Mouse (Mus musculus) right cerebral cortex, adult 18-20 months (tissue): ENCODE data around the gene Aqp12.

Source experiments
- DNase-seq: peaks from one replicate; pipeline ENCODE4 v3.0.0; 2022; ENCODE audit warnings: mixed read lengths

The Aqp12 gene

GRCm38 (mm10) chr1:93018716-93019115 lies 12.6 kb downstream of the Aqp12 start:
- no peak for DNase-seq

- DNase-seq = peak; percentile 37
Observed at GRCm38 (mm10) chr1:93020602-93021001, 14.5 kb downstream of the Aqp12 start.

DNA sequence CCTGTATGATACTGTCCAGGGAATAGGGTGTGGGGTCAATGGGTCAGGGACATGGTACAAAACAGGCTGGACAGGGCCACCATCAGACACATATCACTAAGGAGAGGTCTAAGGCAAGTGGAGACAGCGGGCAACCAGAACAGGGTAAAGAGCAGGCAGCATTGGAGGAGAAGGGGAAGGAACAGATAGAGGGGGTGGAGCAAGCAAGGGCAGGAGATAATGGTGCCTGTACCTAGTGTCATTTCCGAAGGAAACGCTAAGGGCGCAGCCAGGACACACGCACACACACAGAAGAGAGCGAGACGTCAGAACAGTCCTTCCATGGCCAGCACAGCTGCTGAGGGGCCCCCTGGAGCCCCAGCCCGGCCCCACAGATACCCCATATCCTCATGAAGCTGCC lies 20.5 kb downstream of the Aqp12 start:
- no peak for DNase-seq

DNA sequence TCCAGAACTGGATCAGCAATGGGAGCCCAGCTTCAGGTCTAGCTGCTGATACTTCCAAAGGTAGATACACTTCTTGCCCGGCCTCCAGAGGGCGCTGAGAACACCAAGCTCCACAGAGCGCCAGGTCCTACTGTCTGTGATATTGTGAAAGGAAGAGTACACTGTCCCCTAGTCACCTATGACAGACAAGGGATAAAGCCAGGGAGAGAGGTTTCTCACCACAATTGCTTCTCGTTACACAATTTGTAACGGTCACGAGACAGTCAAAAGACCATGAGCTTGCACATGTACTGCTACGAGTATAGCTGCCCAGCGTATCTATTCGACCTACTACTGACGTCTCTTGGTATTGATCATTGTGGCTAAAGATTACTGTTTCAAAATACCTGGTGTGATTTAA lies 23.3 kb downstream of the Aqp12 start:
- DNase-seq = no peak

DNA sequence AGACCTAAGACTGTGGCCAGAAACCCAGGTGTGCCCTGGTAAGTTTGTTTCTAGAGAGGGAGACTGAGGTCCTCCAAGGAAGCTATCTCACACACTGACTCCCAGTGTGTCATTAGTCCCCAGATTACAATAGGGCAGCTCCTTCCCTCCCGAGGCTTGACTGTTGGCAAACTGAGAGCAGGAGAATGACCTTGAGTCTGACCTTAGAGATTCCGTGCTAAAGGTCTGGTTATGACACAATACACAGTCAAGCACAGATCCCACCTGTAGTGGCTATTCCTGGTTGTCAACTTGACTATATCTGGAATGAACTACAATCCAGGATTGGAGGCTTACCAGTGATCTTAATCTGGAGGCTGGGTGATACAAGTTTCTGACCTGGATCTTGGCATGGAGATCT lies 23.9 kb downstream of the Aqp12 start:
- no peak for DNase-seq

DNA sequence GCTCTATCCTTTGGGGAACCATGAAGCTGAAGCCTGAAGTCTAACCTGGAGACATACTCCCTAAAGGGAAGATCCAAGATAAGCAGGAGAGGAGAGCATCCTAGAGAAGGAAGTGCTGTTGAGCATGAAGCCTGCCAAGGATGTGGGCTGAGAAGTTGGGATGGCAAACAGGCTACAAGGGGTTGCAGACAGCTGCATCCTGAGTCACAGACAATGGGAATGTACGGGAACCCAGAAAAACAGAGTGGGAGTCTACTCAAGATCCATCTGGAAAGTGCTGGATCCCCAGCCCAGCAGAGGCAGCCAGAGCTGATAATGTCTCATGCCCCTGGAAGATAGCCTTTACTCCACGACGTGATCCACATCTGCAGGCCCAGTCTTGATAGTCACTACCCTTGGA lies 25.1 kb downstream of the Aqp12 start:
- peak; percentile 52 for DNase-seq

- no peak for DNase-seq
Observed at GRCm38 (mm10) chr1:93033989-93034388, 27.9 kb downstream of the Aqp12 start.

GRCm38 (mm10) chr1:93035981-93036380 lies 29.8 kb downstream of the Aqp12 start:
- no peak for DNase-seq

DNA sequence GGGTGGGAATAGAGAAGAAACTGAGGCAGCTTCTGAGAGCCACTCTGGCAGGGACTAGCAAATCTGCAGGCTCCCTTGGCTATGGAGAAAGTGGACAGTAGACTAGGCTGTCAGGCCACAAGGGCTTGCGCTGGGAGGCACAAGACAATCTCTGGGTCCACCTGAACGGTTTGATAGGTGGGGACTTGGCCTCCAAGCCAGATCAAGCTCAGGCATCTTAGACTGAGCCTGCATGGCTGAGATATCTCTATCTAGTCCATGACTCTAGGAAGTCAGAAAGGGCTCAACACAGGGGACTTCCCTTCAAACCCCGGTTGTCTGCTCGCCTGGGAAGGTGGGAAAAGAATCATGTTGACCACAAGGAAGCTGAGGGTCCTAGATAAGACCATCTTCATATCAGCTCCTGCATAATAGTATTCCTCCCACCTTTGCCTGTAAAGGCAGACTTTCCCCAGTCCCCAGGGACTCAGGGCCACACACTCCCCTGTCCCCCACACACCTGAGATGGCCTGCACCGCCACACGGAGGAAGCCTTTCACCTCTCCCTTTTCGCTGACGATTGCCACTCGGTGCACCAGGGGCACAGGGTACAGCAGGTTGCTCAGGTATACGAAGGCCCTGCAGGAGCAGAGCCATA lies 40.1 kb downstream of the Aqp12 start:
- no peak for DNase-seq

GRCm38 (mm10) chr1:93050071-93050470 lies 43.9 kb downstream of the Aqp12 start:
- no peak for DNase-seq

- no peak for DNase-seq
Observed at GRCm38 (mm10) chr1:93051124-93051833, 45.1 kb downstream of the Aqp12 start.
